Mouse (Mus musculus) kidney, postnatal 25 days (tissue): Measurements from ENCODE around the gene Mylk.
A peak's percentile ranks its signal among the peaks of the same experiment; 100 is the strongest.

ENCODE experiments used
- DNase-seq, 2 experiments: peaks; one replicate each; pipeline ENCODE4 v3.0.0; 2021; ENCODE audit warnings: mixed read lengths in 2 of 2

The Mylk gene

DNA sequence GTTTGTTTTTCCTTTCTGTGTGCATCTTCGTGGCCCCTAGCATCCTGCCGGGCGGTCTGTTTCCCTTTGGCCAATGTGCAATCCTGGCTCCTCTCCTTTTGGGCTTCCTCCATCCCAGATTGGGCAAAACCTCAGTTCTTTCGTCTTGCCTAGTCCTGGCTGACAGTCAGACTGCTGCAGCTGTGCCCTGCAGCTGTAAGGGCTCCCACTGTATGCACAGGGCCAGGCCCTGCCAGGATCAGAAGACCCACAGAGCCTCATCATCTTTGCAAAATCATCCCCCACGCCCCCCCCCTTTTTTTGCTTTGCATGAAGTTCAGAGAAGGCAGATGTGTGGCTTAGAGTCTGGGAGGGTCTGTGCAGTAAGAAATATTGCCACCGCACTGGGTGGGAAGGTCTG lies 110.1 kb downstream of the Mylk start:
- no peak for DNase-seq

DNA sequence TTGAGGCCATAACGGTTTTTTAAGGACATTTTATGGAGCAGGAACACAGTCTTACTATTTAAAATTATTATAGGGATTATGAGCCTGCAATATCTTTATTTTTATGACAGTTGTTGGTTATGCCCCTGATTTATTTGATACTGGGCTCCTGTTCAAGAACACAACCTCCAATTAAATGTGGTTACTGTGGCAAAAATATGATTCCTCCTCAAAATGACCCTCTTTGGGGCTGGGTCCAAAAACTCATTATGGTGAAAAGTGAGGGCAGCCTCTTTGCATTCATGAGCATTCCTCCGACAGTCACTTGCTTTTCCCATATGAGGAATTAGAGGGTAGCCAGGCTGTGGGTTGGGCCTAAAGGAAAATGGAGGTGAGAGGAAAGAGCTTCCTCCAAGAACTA lies 110.7 kb downstream of the Mylk start:
- no peak for DNase-seq

DNA sequence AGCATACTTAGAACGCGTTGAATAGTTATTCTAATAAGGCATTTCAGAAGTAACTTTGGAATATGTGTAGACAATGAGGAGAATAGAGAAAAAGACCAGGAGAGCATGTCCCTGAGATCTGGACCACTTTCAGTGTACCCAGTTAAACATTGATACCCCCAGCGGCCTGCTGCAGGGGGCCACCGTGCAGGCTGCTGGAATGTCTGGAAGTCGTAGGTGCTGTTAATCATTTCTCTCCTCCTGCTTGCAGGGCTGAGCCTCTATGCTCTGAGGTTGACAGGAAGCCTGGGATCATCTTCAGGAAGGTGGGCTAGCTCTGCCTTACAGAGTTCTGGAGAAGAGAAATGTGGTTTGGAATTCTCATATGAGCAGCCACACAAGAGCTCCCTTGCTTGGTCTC lies 112.6 kb downstream of the Mylk start:
- DNase-seq = peak; percentile 70 to 83

DNA sequence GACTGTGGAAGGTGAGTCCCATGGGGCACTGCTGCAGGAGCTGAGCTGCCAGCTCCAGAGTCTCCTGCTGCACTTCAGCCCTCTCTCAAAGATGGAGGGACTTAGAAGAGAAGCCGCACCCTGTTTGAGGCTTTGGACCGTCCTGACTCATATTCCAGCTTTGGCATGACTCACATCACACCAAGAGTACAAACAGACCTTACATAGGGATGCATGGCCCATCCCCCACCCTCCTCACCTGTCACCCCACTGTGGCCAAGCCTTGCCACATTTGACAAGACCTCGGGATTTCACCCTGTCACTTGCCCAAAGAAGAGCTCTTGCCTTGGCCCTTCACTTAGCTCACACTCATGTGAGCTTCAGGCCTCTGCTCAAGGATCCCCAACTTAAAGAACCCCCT lies 115.8 kb downstream of the Mylk start:
- DNase-seq = no peak

DNA sequence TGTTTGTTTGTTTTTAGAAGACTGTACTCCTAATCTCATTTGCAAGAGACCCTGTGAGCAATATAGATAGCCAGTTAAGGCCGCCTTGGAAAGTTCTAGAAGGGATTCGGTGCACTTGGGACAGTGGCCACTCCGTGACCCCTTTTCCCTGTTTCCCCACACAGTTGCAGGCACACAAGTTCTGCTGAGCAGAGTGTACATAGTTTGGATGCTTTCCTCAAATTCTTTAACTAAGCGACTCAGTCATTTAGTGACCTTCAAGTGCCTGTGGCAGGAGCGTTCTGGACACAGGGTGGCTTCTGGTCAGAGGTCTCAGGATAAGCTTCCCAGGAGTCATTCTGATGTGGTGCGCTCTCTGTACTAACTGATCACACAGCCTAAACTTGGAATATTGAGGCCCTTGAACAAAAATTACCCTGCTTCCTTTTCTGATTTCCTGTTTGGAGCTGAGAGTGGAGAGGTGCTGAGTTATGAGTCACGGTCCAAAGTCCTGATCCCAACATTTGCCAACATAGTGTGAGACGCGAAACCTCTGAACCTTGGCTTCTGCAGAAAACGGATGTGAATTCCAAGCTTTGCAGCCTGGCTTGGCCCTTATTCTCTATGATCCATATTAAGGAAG lies 116.8 kb downstream of the Mylk start:
- DNase-seq = peak; percentile 78 to 80

DNA sequence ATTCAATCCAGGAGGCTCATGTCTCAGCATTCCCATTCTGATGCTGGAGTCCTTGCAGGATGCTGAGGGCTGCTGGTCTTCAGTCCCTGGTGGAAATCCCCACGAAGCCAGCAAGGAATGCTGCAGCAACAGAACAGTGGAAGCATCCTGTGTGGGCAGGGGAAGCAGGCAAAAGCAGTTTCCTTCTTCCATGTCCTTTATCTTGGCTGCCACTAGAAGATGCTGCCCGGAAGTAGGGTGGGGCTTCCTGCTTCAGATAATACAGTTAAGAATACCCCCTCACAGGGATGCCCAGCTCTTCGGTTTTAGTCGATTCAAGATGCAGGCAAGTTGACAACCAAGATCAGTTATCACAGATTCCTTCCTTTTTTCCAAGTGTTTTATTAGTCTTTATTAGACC lies 120.4 kb downstream of the Mylk start:
- DNase-seq = peak; percentile 21 to 51

DNA sequence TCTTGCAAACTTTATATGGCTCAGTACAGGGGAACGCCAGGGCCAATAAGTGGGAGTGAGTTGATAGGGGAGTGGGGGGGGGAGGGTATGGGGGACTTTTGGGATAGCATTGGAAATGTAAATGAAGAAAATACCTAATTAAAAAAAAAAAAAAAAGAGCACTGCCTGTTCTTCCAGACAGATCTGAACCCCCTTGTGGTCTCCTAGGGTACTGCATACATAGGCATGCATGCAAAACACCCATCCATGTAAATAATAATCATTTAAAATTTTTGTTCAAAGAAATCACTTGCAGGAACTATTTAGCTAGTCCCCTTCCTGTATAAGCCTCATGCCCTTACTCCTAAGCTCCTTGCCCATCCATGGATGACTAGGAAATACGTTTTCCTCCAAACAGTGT lies 122.2 kb downstream of the Mylk start:
- DNase-seq = peak in 1 of 2 experiments; percentile 54

DNA sequence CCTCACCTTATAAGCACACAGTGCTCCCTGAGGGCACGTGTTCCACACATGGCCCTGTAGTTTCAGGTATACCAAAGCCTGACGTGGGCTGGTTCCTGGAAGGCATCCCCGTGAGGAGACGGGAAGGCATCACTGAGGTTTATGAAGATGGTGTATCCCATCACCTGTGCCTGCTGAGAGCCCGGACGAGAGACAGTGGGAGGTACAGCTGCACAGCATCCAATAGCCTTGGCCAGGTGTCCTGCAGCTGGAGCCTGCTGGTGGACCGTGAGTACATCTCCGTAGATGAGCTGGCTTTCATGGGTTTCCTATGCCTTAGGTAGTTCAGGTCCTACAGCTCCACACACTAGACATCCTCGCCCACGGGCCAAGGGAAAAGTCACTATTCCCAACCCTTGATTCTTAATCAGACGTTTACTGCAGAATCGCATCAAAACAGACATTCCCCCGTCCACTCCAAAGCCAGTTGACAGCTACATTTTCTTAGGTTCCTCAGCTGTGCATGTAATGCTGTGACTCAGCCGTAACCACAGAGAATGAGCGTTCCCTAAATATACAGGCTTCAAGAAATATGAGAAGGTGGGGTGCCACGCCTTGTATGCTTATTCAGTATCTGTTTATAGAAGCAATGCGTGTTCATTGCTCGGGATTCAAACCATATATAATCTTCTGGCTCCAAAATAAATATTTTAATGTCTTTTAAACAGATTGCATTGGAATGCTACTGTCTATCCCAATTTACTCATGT lies 135.2 kb downstream of the Mylk start:
- peak in 1 of 2 experiments; percentile 32 for DNase-seq

DNA sequence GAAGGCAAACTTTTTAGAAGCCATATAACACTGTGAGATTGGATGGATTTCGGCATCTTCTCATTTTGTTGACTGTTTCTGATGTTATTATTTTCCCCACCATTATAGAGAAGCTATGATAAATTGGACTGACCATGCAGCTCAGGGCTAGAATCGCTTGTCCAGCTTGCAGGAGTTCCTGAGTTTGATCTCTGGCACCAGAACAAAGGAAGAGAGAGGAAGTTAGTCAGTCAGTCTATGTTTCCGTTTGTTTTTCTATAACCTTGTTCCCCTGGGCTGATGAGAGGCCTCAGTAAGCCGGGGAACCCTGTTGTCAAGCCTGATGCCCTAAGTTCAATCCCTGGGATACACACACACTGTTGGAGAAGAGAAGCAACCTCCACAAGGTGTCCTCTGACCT lies 135.8 kb downstream of the Mylk start:
- no peak for DNase-seq

DNA sequence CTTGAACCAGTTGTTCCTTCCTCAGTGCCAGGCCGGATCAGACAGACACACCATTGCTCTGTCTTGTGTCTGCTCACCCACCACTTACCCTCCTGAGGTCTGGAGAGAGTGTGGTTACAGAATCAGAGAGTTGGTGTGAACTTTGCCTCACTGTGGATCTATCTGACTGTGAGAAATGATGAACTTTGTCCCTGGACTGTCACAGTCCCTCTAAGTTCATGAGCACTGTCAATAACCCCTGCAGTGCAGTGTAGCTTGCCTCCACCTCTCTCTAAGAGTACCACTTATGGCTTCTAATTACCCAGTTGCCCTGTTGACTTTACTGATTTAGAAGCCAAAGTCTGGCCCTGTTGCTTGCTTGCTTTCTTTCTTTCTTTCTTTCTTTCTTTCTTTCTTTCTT lies 142.0 kb downstream of the Mylk start:
- no peak for DNase-seq

DNA sequence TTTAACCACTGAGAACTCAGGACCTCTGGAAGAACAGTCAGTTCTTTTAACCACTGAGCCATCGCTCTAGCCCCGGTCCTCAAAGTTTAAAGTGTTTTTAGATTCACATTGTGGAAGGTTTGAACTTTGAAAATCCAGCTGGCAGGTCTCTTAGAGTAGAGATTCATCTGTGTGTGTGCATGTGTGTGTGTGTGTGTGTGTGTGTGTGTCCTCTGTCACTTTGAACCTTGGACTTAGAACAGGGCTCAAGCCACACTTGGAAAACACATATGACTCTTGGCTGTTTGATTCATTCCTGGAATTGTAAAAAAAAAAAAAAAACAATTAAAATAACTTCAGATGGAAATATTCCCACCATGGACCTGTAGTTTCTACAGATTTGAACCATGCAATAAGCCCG lies 149.0 kb downstream of the Mylk start:
- no peak for DNase-seq

DNA sequence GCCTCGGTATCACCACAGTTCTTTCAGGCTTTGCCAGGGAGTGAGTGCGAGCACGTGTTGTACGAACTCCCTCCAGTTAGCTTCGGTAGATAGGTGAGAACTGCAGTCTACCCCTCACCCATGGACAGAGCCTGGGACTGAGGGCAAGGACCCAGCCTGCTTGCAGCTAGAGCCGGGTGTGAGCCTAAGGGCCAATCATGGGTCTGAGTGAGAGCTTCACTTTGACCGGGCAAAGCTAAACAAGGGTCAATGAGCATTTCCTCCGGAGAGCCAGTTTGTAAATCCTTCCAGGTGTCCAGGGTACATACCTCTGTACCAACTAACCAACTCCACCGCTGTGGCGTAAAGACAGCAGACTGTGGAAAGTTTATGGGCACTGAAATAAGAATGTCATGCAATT lies 150.9 kb downstream of the Mylk start:
- no peak for DNase-seq

DNA sequence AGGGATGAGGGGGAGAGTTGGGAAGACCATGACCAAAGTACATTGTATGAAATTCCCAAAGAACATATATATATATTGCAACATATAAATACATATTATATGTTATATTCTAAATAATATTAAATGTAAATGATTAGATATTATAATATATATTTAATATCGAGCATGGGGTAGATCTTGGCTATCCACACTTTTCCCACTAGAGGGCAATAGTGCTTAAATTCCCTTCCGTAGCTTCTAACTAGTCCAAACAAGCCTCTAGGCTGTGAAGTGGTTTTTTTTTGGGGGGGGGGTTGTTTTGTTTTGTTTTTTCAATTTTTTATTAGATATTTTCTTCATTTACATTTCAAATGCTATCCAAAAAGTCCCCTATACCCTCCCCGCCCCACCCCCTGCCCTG lies 152.0 kb downstream of the Mylk start:
- no peak for DNase-seq

DNA sequence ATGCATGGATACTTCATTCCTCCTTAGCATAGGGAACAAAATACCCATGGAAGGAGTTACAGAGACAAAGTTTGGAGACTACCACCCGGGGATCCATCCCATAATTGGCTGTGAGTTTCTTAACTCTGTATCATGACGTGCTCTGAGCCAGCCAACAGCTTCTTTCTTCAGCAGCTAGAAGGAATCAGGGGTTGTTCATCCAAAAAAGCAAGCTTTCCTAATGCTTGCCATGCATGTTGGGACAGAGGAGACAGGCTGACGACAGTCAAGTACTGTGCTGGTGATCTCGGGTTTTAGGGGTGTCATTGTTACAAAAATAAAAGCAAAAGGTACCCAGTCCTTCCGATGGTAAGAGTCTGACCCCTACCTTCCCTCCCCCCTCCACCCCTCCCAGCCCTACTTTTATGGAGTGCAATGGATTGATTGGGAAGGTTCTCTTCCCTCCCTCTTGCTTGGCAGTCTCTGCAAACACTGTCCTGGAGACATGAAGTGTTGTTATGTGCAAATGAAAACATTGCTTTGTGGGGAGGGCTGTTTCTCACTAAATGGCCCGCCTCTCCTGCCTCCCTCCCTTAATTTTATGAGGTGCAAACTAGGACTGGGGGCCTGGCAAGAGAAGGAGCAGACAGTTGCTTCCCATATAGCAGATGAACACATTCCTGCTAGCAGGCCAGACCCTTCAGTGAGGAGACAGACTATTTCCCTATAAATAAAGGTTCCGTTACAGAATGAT lies 153.2 kb downstream of the Mylk start:
- DNase-seq = no peak

DNA sequence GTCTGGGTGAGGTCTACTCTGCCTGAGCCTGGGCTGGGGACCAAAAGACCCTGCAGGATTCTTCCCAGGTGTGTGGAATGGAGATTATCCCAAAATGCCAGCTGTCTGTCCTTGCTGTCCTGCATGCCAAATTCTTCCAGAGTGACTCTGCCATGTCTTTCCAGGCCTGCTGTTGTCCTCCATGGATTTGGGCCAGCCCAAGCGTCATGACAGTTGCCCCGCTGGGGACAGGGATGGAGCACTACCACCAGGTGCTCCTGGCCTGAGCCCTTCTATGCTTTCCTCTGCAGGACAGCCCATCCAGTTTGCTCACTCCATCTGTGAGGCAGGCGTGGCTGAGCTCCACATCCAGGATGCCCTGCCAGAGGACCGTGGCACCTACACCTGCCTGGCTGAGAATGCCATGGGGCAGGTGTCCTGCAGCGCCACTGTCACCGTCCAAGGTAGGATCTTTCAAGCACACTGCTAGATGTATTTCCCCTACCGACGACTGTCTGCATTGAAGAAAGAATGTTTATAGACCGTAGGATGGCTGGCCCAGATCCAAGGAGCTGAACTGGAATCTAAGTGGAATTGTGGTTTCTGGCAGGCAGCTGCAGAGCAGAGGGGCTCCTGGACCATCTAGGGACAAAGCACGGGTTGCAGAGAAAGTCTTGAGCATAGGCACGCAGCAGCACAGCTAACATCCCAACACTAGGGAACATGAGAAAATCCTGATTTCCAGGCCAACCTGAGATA lies 154.2 kb downstream of the Mylk start:
- DNase-seq = no peak

DNA sequence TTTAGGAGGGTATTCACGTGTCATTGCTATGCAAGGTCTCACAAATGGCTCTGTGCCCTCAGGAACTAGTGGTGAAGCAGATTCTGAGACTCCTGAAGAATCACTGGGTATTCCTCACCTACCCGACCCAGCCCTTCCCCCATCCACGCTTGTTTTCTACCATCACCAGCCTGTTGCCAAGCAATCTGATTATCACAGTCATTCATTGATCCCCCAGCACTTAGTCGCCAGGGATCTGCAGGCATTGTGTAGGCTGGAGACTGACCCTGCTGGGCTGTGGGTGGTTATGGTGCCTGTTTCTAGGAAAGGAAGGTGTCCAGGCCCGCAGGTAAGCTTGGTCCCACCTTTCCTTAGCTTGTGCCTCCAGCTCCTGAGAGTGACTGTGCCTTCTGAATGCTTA lies 155.0 kb downstream of the Mylk start:
- no peak for DNase-seq

DNA sequence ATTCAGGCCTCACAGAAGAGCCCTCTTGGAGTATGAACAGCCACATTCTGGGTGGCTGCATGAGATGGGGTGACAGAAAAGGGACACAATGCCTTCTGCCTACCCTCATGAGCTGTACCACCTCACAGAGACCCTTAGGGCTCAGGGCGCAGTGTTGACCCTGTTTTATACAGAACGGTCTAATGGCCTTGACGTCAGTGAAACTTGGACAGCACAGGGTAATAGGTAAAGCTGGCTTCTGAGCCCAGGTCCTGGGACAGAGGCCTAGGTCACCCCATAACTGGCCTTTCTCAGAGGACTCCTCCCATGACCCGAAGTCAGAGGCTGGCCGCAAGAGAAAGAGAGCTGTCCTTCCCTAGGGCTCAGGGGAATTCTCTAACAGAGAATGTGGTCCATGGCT lies 155.5 kb downstream of the Mylk start:
- no peak for DNase-seq

DNA sequence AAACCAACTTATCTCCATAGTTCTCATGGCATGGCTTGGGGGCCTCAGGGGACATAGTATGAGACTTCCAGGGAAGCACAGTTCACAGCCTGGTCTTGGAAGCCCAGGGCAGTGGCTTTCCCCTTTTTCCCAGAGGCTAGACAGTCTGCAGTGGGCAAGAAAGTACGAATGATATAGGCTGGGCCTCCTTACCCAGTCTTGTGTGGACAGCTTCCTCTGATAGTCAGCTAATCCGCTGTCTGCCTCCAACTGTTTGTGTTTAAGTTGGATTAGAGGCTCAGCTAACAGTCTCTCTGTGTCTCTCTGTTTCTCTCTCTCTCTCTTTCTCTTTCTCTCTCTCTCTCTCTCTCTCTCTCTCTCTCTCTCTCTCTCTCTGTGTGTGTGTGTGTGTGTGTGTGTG lies 156.0 kb downstream of the Mylk start:
- DNase-seq = no peak

DNA sequence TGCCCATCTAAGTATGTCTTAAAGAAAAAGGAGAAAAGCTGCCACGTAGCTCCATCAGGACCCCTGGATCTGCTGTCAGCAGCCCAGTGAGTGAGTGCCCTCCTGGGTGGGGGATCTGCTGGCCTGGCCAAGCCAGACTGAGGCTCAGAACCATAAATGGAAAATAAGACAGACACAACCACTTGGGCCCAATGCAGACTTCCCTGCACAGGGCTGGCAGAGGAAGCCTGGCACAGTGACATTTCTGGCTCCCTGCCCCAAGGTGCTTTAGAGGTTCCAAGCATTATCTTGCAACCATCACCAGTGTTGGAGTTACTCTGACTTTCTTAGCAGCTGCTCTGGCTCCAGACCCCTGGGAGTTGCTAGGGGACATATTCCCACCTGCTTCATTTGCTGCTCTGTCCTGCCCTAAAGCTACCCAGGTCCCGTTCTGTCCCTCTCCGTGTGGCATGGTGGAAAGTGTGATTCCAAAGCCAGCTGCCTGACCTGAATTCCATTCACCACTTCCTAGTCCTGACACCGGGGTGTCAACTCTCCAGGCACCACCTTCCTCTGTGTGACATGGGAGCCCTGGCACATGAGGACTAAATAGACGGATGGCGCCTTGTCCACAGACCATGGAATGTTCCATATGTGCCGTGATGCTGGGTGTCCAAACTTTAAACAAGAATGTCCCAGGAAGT lies 156.7 kb downstream of the Mylk start:
- no peak for DNase-seq

DNA sequence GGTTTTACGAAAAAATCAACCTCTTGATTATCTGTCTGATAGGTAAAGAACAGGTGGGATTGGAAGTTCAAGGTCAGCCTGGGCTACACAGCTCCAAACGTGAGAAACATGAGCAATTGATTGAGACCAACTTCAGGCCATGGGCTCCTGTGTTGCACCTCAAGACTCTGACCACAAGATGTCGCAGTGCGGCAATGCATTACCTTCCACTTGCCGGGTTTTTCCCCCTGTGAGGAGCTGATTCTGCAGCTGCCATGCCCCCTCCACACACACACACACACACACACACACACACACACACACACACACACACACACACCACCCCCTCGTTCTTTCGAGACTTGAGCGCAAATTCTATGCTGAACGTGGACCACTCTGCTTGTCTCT lies 157.3 kb downstream of the Mylk start:
- DNase-seq = peak; percentile 75 to 84

DNA sequence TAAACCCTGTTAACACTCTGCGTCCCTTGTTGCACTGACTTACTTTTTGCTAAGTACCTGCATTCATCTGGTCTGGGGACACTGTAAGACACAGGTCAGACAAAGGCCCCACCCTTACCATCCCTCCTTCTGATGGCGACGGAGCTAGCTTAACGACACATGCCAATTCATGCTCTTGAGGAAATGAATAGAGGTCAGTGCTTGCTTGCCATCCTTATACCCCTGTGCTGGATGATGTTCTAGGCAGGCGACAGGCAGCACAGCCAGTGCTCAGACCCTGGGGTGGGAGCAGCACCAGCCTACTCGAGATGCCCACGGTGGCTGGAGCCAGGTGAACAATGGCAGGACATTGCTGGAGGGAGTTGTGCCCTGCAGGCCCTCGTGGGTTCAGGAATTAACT lies 157.8 kb downstream of the Mylk start:
- DNase-seq = no peak

DNA sequence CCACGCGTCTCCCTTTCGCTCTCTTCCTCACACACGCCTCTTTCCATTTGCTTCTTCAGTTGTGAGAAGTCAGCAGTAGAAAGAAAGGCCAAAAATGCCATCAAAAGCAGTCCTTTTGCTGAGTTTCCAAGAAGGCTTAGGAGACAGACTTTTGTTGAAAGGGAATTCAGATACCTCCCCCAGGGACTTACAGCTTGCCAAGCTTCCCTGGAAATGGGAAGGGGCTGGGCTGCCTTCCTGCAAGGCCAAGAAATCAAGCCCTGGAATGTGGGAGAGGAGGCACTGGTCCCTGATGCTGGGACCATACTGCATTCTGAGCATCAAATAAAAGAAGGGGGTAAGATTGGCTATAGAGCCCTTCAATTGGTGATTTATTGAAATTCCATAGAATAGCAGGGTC lies 159.9 kb downstream of the Mylk start:
- DNase-seq = no peak

DNA sequence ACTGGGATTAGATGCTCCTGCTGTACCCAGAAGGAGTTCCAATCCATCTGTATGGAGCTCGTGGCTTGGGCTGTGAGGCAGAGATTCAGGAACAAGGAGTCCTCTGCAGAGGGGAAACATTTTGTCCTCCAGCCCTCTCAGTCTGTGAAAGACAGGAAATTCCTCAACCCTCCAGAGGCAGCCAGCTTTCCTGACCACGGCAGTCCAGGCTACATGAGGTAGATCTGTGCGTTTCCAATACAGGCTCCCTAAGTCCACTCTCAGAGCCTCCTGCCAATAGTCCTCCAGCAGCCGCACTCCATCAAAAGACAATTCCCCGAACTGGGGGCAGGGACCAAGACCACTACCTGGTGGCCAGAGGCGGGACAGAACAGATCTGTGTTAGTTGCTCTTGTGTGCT lies 164.4 kb downstream of the Mylk start:
- peak; percentile 60 to 86 for DNase-seq
